Mouse (Mus musculus): ENCODE results near the gene Dhrs2.
A peak's percentile ranks its signal among the peaks of the same experiment; 100 is the strongest.

Gene Dhrs2

GRCm38 (mm10) chr14:55255443-55255842, 33.6 kb downstream of the Dhrs2 start:
- DNase-seq: no peak

- DNase-seq: peak; percentile 32
Observed at GRCm38 (mm10) chr14:55271158-55271557, 49.4 kb downstream of the Dhrs2 start.

- DNase-seq: no peak
Observed at GRCm38 (mm10) chr14:55273023-55273422, 51.2 kb downstream of the Dhrs2 start.

GRCm38 (mm10) chr14:55274810-55275209, 53.0 kb downstream of the Dhrs2 start:
- DNase-seq: no peak

GRCm38 (mm10) chr14:55279322-55280069, 57.7 kb downstream of the Dhrs2 start:
- no peak for DNase-seq
